Mouse (Mus musculus) hindbrain, embryonic 14.5 days (tissue): ENCODE measurements around the gene H2-Ke6. TPM values are rescaled to one million over a fixed set of nuclear protein-coding genes. Genes with fewer than 3 reads are reported as not detected.

Source experiments
- microRNA counts: library from miRNA; unstranded; fragments of <30 nt; microRNA quantifications from one replicate; lab custom pipeline; 2016
- microRNA-seq: library from miRNA; unstranded; fragments of <30 nt; microRNA quantifications from one replicate; pipeline ENCODE4, GENCODE M21; 2016
- polyA plus RNA-seq: library from polyadenylated mRNA; unstranded; fragments of >200 nt; fragmentation: Nextera tagmentation; extraction: Ambion mirVana; gene quantifications from 2 replicates; pipeline ENCODE4 v1.2.1, GENCODE M21; 2014

Gene H2-Ke6
- polyA plus RNA-seq, 1 experiment from 2014 or later: 67.3 TPM

MicroRNAs encoded within 50 kb of the gene (microRNA counts, 519-probe panel; counts per million panel counts)
- microRNA mmu-miR-219 (lab: Ali Mortazavi, UCI): 5,188 counts per million, percentile 61 among the panel's probes with 10 or more counts

Small RNA genes lying within 50 kb of the gene (microRNA-seq; reads per million reads assigned to microRNA genes)
- gene Mir219a-1 (not detected), gene Mir219c (not detected)

Other genes starting within 250 kb of the H2-Ke6 start
- gene Angptl4, start 246.2 kb downstream of the H2-Ke6 start, polyA plus RNA-seq: 19.1 and 25.1 TPM in 2 replicates
- 44.7 and 47.7 TPM in 2 replicates for gene Kank3, start 217.5 kb downstream of the H2-Ke6 start, polyA plus RNA-seq
- gene Rps28, start 203.5 kb downstream of the H2-Ke6 start, polyA plus RNA-seq: 580 and 749 TPM in 2 replicates
- 487 and 568 TPM in 2 replicates for gene Ndufa7, start 203.5 kb downstream of the H2-Ke6 start, polyA plus RNA-seq
- gene Cd320, start 185.0 kb downstream of the H2-Ke6 start, polyA plus RNA-seq: 57.5 and 59.6 TPM in 2 replicates
- not detected in 2 replicates for gene Gm7029, start 154.2 kb downstream of the H2-Ke6 start, polyA plus RNA-seq
- 1.7 and 1.8 TPM in 2 replicates for gene Kifc1, start 137.4 kb downstream of the H2-Ke6 start, polyA plus RNA-seq
- 0.59 TPM in 1 of 2 replicates, not detected in the other for gene Platr17, start 122.9 kb downstream of the H2-Ke6 start, polyA plus RNA-seq
- gene Daxx, start 118.6 kb downstream of the H2-Ke6 start, polyA plus RNA-seq: 39.2 and 43.2 TPM in 2 replicates
- gene Tapbp, start 112.2 kb downstream of the H2-Ke6 start, polyA plus RNA-seq: 24.9 and 29.6 TPM in 2 replicates
- 10.4 and 11.4 TPM in 2 replicates for gene Zbtb22, start 112.2 kb downstream of the H2-Ke6 start, polyA plus RNA-seq
- gene Rgl2, start 98.5 kb downstream of the H2-Ke6 start, polyA plus RNA-seq: 47.7 and 49.2 TPM in 2 replicates
- gene Pfdn6, start 87.7 kb downstream of the H2-Ke6 start, polyA plus RNA-seq: 157 and 161 TPM in 2 replicates
- gene Wdr46, start 87.4 kb downstream of the H2-Ke6 start, polyA plus RNA-seq: 15.6 and 19.5 TPM in 2 replicates
- gene B3galt4, start 76.6 kb downstream of the H2-Ke6 start, polyA plus RNA-seq: 7.8 and 9.2 TPM in 2 replicates
- gene Vps52, start 72.2 kb downstream of the H2-Ke6 start, polyA plus RNA-seq: 56.0 and 56.6 TPM in 2 replicates
- gene Rps18, start 72.1 kb downstream of the H2-Ke6 start, polyA plus RNA-seq: 804 and 966 TPM in 2 replicates
- 12.5 and 16.5 TPM in 2 replicates for gene H2-K1, start 27.7 kb downstream of the H2-Ke6 start, polyA plus RNA-seq
- 6.3 and 7.8 TPM in 2 replicates for gene Ring1, start 3.4 kb downstream of the H2-Ke6 start, polyA plus RNA-seq
- gene Slc39a7, start 3.6 kb upstream of the H2-Ke6 start, polyA plus RNA-seq: 87.1 and 97.0 TPM in 2 replicates
- 32.2 and 34.5 TPM in 2 replicates for gene Rxrb, start 3.8 kb upstream of the H2-Ke6 start, polyA plus RNA-seq
- gene Col11a2, start 11.4 kb upstream of the H2-Ke6 start, polyA plus RNA-seq: 2.7 and 3.4 TPM in 2 replicates
- gene H2-Oa, start 64.3 kb upstream of the H2-Ke6 start, polyA plus RNA-seq: 0.29 TPM in 1 of 2 replicates, not detected in the other
- gene H2-DMa, start 91.5 kb upstream of the H2-Ke6 start, polyA plus RNA-seq: 19.2 and 20.2 TPM in 2 replicates
- gene Brd2, start 94.6 kb upstream of the H2-Ke6 start, polyA plus RNA-seq: 133 and 136 TPM in 2 replicates
- 0.16 TPM in 1 of 2 replicates, not detected in the other for gene H2-DMb2, start 115.2 kb upstream of the H2-Ke6 start, polyA plus RNA-seq
- gene H2-DMb1, start 125.0 kb upstream of the H2-Ke6 start, polyA plus RNA-seq: 0.72 and 0.76 TPM in 2 replicates
- 2.2 and 2.6 TPM in 2 replicates for gene Tap1, start 159.5 kb upstream of the H2-Ke6 start, polyA plus RNA-seq
- gene Psmb9, start 159.7 kb upstream of the H2-Ke6 start, polyA plus RNA-seq: 0.95 and 1.2 TPM in 2 replicates
- gene Psmb8, start 169.7 kb upstream of the H2-Ke6 start, polyA plus RNA-seq: 3.6 and 3.8 TPM in 2 replicates
- gene Tap2, start 175.5 kb upstream of the H2-Ke6 start, polyA plus RNA-seq: 0.72 and 1.6 TPM in 2 replicates
- not detected in 2 replicates for gene H2-Ob, start 210.8 kb upstream of the H2-Ke6 start, polyA plus RNA-seq
- 0.80 and 1.8 TPM in 2 replicates for gene H2-Ab1, start 229.6 kb upstream of the H2-Ke6 start, polyA plus RNA-seq